Mouse (Mus musculus): ENCODE results near the gene Cda. TPM values are rescaled to one million over a fixed set of nuclear protein-coding genes. Genes with fewer than 3 reads are reported as not detected.

Cda gene
- polyA plus RNA-seq, 1 experiment: 2.9 TPM

DNA sequence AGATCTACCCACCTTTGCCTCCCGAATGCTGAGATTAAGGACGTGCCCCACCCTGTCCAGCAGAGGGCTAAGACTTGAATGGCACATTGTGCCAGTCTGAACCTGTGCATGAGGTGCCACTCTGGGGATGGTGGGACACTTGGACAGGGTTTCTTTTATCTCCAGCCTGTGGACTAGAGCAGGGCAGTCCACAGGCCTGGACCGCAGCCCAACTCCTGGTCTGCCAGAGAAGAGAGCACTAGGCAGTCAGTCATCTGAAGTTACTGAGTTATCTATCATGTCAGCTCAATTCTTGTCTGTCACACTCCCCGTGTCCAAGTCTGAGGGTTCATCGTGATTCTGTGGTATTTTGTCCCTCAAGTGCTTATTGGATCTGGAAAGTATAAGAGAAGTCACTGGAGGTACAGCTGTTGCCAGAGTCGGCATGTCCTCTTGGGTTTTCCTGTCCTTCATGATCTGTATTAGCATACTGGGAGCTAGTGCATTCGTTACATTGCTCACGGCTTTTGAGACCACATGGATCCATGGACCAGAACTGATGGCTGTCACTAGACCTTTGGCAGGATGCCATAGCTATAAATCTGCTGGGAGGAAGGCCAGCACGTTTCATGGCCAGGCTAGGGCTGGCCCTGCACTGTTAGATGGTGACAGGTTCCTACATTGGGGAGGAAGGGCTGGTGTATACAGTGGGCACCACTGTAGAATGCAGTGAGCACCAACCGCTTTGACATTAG is 14.2 kb downstream of the Cda start:
- no peaks in the 10 kb centered on the region for H3K4me1 ChIP-seq (ENCODE audit: control insufficient read depth, insufficient read depth, low read length)
- TF ChIP-seq POLR2A (IDR thresholded peaks at IDR 0.05; ENCODE audit: extremely low read depth, insufficient read depth, low read length) (no peak), CTCF (IDR thresholded peaks at IDR 0.05; ENCODE audit: extremely low read depth, insufficient read depth, low read length) (no peak)
- no peak overlapping the region for H3K4me3 ChIP-seq (ENCODE audit: insufficient read depth, low read length)
- H3K27ac ChIP-seq (ENCODE audit: insufficient read depth, low read length): no peak overlapping the region

DNA sequence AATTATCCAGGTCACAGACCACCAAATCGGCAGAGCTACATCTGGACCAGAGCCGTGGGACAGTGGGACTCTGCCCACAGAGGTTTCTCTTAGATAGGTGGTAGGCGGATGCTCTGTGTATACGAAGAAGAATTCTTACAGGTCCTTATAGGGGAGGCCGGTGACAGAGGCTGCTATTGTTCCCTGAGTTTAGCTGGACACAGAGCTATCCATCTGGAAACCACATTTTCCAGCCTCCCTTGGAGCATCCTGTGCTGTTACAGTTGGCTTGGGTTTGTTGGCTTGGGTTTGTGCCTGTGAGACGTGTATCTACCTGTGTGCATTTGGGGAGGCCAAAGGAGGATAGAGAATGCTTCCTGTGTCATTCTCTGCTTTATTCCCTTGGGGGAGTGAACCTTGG is 15.1 kb downstream of the Cda start:
- Histone ChIP-seq H3K4me1 (ENCODE audit: control insufficient read depth, insufficient read depth, low read length) (no peaks in the 10 kb centered on the region), H3K27ac (ENCODE audit: insufficient read depth, low read length) (no peak overlapping the region), H3K4me3 (ENCODE audit: insufficient read depth, low read length) (no peak overlapping the region)
- TF ChIP-seq POLR2A (IDR thresholded peaks at IDR 0.05; ENCODE audit: extremely low read depth, insufficient read depth, low read length): no peak
- no peak for TF ChIP-seq CTCF (IDR thresholded peaks at IDR 0.05; ENCODE audit: extremely low read depth, insufficient read depth, low read length)

DNA sequence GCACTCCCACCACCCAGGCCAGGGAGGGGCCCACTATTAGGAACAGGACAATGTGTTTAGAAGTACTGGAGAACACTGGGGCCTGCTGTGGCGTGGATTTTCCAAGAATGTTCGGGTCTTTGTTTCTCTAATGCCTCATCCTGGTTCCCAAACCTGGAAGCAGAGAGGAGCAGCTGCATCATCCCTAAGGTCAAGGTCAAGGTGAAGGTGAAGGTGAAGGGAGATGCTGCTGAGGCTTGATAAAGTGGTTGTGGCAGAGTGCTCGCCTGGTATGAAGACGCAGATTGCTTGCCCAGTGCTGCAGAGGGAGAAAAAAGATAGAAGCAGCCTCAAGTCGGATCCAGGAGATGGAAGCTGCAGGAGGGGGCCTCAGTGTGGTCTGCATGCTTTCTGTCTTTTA is 16.0 kb downstream of the Cda start:
- TF ChIP-seq CTCF (IDR thresholded peaks at IDR 0.05; ENCODE audit: extremely low read depth, insufficient read depth, low read length): no peak
- TF ChIP-seq POLR2A (IDR thresholded peaks at IDR 0.05; ENCODE audit: extremely low read depth, insufficient read depth, low read length): no peak
- Histone ChIP-seq H3K27ac (ENCODE audit: insufficient read depth, low read length) (no peak overlapping the region), H3K4me3 (ENCODE audit: insufficient read depth, low read length) (no peak overlapping the region), H3K4me1 (ENCODE audit: control insufficient read depth, insufficient read depth, low read length) (no peaks in the 10 kb centered on the region)

DNA sequence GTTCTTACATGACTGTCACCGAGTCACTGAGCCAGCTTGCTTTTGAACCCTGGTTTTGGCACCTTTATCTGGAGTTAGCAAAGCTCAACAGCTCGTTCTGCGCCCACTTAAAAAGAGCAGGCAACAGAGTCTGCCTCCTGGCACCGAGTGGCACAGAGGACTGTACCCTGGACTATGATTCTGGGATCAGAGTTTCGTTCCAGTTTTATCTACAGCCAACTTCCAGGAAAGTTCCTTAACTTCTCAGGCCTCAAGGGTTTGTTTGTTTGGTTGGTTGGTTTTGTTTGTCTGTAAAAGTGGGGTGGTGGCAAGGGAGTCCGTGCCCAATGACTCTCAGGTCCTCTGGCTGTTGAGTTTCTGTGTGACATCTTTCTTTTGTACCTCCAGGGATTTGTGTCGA is 19.1 kb downstream of the Cda start:
- H3K4me3 ChIP-seq (ENCODE audit: insufficient read depth, low read length): no peak overlapping the region

DNA sequence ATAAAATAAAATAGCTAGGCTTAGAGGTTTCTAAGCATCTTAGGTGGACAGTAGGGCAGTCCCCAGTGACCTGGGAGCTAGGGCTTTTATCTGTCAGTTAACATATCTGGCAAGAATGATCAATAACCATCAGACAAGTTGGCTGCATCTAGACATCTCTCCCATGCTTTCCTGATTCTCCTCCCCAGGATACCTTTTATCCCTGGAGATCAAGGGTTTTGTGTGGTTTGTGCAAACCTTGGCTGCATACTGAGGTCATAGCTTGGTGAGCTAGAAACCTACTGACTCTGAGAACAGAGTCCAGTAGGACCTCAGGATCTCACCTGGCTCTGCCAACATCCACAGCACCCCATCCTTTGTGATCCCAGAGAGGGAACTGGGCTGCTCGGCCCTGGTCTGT is 20.5 kb downstream of the Cda start:
- H3K27ac ChIP-seq (ENCODE audit: insufficient read depth, low read length): no peak overlapping the region
- no peak for TF ChIP-seq POLR2A (IDR thresholded peaks at IDR 0.05; ENCODE audit: extremely low read depth, insufficient read depth, low read length)
- no peak for TF ChIP-seq CTCF (IDR thresholded peaks at IDR 0.05; ENCODE audit: extremely low read depth, insufficient read depth, low read length)
- H3K4me3 ChIP-seq (ENCODE audit: insufficient read depth, low read length): no peak overlapping the region
- H3K4me1 ChIP-seq (ENCODE audit: control insufficient read depth, insufficient read depth, low read length): no peaks in the 10 kb centered on the region

More for the DNA sequence above, 19.1 kb downstream of the Cda start:
- Histone ChIP-seq H3K4me1 (ENCODE audit: control insufficient read depth, insufficient read depth, low read length) (no peaks in the 10 kb centered on the region), H3K27ac (ENCODE audit: insufficient read depth, low read length) (no peak overlapping the region)
- TF ChIP-seq POLR2A (IDR thresholded peaks at IDR 0.05; ENCODE audit: extremely low read depth, insufficient read depth, low read length) (no peak), CTCF (IDR thresholded peaks at IDR 0.05; ENCODE audit: extremely low read depth, insufficient read depth, low read length) (no peak)

DNA sequence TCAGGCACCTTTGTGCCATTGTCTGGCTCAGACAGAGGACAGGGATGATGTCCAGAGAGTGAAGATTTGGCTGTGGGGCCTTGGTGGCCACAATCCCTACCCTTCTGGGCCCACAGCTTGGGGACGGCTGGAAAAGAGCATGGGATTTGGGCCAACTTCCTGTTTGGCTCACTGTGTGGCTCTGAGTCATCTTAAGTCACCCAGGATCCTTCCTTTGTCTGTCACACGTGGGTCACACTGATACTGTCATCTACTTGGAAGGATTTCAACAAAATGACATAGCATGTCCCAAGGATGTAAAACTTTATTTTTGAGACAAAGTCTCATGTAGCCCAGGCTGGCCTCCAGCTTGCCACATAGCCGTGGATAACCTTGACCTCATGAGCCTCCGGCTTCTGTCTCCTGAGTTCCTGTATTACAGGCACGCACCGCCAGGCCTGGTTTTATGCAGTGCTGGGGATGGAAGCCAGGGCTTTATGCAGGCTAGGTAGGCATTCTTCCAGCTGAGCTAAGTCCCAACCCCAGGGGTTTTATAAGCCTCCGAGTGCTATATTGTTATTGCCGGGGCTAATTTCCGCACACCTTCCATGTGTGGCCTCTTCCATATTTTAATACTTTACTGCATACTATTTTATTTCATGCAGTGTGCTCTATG is 22.8 kb downstream of the Cda start:
- no peaks in the 10 kb centered on the region for H3K4me1 ChIP-seq (ENCODE audit: control insufficient read depth, insufficient read depth, low read length)
- TF ChIP-seq POLR2A (IDR thresholded peaks at IDR 0.05; ENCODE audit: extremely low read depth, insufficient read depth, low read length) (no peak), CTCF (IDR thresholded peaks at IDR 0.05; ENCODE audit: extremely low read depth, insufficient read depth, low read length) (no peak)
- H3K4me3 ChIP-seq (ENCODE audit: insufficient read depth, low read length): no peak overlapping the region
- H3K27ac ChIP-seq (ENCODE audit: insufficient read depth, low read length): no peak overlapping the region

DNA sequence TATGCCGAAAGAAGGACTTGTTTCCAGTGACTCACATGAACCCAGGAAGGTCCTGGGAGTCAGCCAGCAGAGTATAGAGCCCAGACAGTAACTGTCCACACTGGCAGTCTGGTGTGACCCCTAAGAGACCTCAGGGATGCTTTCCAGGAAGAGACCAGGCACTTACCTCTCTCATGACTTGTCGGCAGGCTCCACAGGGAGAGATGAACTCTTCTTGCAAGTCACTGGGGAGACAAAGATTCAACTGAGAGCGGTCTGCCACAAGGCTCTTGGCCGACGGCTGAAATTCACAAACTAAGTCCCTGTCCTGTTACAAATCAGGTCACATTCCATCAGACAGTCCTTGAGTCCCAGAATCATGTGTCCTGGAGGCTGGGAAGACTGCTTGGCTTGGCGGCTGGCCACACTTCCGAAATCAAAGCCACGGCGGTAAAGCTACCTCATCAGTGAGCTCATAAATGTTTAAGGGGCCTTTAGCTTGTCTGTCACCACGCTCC is 24.4 kb downstream of the Cda start:
- Histone ChIP-seq H3K27ac (ENCODE audit: insufficient read depth, low read length) (no peak overlapping the region), H3K4me1 (ENCODE audit: control insufficient read depth, insufficient read depth, low read length) (no peaks in the 10 kb centered on the region), H3K4me3 (ENCODE audit: insufficient read depth, low read length) (no peak overlapping the region)
- no peak for TF ChIP-seq CTCF (IDR thresholded peaks at IDR 0.05; ENCODE audit: extremely low read depth, insufficient read depth, low read length)
- TF ChIP-seq POLR2A (IDR thresholded peaks at IDR 0.05; ENCODE audit: extremely low read depth, insufficient read depth, low read length): no peak

DNA sequence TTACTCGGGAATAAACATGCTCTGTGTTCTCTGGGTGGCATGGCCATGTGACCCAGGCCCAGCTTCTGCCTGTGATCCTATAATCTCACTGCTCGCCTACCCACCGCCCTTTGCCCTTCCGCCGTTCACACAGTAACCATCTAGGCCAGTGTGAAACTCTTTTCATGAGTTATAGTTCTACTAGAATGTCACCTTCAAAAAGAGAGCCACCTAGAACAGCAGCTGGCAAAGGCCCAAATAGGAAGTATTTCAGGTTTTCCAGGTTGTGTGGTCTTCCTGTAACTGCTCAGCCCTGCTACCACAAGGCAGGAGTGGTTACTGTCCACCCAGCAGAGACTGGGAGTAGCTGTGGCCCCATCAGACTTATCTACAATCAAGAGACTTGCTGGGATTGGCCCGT is 25.0 kb downstream of the Cda start:
- Histone ChIP-seq H3K4me1 (ENCODE audit: control insufficient read depth, insufficient read depth, low read length) (no peaks in the 10 kb centered on the region), H3K27ac (ENCODE audit: insufficient read depth, low read length) (no peak overlapping the region), H3K4me3 (ENCODE audit: insufficient read depth, low read length) (no peak overlapping the region)
- TF ChIP-seq CTCF (IDR thresholded peaks at IDR 0.05; ENCODE audit: extremely low read depth, insufficient read depth, low read length) (no peak), POLR2A (IDR thresholded peaks at IDR 0.05; ENCODE audit: extremely low read depth, insufficient read depth, low read length) (no peak)

DNA sequence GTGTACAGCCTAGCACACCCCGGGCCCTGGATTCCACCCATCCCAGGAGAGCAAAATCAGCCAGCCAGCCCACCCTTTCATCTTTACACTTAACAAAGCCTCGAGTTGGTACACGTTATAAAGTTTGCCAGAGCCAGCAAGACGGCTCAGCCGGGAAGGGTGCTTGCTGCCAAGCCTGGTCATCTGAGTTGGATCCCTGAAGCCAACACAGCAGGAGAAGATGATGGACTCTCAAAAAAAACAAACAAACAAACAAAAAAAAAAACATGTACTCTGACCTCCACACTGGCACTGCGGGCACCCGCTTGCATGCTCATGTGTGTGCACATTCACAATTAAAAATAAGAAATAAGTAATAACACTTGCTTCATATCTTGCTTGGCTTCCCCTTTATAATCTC is 25.7 kb downstream of the Cda start:
- no peaks in the 10 kb centered on the region for H3K4me1 ChIP-seq (ENCODE audit: control insufficient read depth, insufficient read depth, low read length)
- no peak overlapping the region for H3K4me3 ChIP-seq (ENCODE audit: insufficient read depth, low read length)
- TF ChIP-seq CTCF (IDR thresholded peaks at IDR 0.05; ENCODE audit: extremely low read depth, insufficient read depth, low read length) (no peak), POLR2A (IDR thresholded peaks at IDR 0.05; ENCODE audit: extremely low read depth, insufficient read depth, low read length) (no peak)
- no peak overlapping the region for H3K27ac ChIP-seq (ENCODE audit: insufficient read depth, low read length)

DNA sequence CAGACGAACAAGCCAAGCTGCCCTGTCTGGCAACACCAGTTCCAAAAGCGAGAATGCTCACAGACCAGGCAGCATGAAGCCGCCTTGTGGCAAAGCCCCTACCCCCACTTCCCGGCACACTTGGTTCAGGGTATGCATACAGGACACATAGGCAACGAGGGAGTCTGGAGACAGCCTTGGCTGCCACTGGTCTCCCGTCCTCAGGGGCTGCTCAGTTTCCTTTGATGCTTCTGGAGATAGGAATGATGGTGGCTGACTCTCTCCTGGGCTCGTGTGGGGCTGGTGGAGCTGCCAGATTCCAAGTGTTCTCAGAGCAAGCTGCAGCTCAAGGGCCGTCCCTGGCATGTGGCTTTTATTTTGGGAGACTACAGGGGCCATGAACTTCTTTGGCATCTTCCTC is 26.4 kb downstream of the Cda start:
- H3K4me1 ChIP-seq (ENCODE audit: control insufficient read depth, insufficient read depth, low read length): no peaks in the 10 kb centered on the region
- H3K27ac ChIP-seq (ENCODE audit: insufficient read depth, low read length): no peak overlapping the region
- no peak overlapping the region for H3K4me3 ChIP-seq (ENCODE audit: insufficient read depth, low read length)
- TF ChIP-seq CTCF (IDR thresholded peaks at IDR 0.05; ENCODE audit: extremely low read depth, insufficient read depth, low read length) (no peak), POLR2A (IDR thresholded peaks at IDR 0.05; ENCODE audit: extremely low read depth, insufficient read depth, low read length) (no peak)
